Mouse (Mus musculus): ENCODE measurements at regions not wholly inside any gene's neighbourhood (a gene's known extent, or its start where the extent isn't known, plus 50 kb on each side); places are given as distances from the start of the nearest gene placed in this dataset.

DNA sequence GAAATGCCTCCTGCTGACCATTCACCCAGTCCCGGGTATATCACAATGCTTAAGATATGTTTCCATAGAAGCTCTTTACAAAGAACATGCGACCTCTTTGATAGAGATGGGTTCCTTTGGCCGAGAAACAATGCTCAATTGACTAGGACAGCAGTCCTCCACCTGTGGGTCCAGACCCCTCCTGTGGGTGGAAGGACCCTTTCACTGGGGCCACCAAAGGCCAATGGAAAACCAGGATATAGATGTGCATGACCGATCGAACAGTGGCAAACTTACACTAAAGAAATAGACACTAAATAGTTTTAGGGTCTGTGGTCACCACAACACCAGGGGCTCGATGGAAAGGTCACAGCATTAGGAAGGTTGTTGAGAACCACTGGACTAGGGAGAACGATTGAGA, 53.2 kb upstream of the Ezh2 start:
- DNase-seq, result peak; percentile 10 to 13
- WGBS, result 86% methylated on average over 7 of the region's 7 CpGs
- no peaks in the 10 kb centered on the region for H3K4me1 ChIP-seq (ENCODE audit: control insufficient read depth, insufficient read depth, low read length)

DNA sequence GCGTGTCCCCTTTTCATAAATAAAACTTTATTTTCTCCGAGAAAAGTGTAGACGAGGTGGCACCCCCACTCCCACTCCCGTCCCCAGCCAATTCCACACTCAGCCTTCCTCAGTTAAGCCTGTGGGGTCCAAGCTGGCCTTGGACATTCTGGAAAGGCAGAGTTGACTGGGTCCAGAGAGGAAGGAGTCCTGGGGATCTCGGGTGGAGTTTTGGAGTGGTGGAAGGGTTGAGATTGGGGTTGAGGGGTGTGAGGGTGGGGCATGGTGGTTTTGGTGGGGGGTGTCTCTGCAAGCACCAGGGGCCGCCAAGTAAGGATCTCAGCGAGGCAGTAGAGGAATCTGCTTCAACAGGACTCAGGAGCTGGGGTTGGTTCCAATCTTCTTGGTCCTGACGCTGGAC, 52.7 kb upstream of the Ezh2 start:
- TF ChIP-seq CTCF (IDR thresholded peaks at IDR 0.05; ENCODE audit: borderline replicate concordance, insufficient read depth, low read depth, low read length) (no peak), POLR2A (IDR thresholded peaks at IDR 0.05; ENCODE audit: borderline replicate concordance, insufficient read depth, low read length) (no peak)
- DNase-seq, result peak; percentile 12 to 20

More for the DNA sequence above, 53.2 kb upstream of the Ezh2 start:
- no peaks in the 10 kb centered on the region for H3K27me3 ChIP-seq (ENCODE audit: control insufficient read depth, insufficient read depth, low read length)
- no peak for TF ChIP-seq POLR2A (IDR thresholded peaks at IDR 0.05; ENCODE audit: borderline replicate concordance, insufficient read depth, low read length)
- TF ChIP-seq CTCF (IDR thresholded peaks at IDR 0.05; ENCODE audit: borderline replicate concordance, insufficient read depth, low read depth, low read length), result no peak
- H3K27ac ChIP-seq (ENCODE audit: insufficient read depth, low read length), result no peak overlapping the region
- H3K4me3 ChIP-seq (replicated peaks; ENCODE audit: insufficient read depth, low read depth, low read length), result no peak overlapping the region

DNA sequence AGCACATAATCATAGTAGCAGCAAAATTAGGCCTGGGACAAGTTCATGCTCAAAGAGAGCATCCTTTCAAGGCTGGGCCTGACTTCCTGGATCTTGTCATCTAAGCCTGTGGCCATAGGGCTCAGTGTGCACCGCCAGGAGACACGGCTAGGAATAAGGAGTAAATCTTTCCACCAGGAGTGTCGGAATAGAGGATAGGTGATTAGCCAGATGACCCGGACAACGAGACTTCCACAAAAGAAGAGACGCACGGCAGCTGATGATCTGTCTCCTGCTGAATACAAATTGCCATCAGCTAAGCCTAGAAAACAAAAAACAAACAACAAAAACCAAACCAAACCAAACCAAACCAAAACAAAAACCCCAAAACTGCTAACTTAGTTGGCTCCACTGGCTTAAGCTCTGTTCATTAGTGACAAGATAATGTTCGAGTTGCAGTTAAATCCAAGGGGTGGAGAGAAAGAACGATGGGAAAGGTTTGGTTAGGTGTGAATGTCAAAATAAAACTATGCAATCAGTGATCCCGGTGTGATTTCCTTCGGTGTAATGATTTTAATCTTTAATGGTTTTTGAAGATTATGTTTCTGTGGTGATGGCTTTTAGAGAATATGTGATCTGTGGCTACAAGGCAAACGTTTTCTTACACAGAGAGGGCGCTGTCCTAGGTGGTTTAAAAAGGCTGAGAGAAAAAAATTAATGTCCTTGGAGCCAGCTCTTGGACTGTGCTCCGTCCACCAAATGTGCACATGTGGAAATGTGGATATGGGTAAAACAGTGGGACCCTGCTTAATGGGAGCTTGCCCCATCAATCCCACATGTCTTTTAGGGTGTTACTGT, 51.8 kb upstream of the Ezh2 start:
- DNase-seq, result peak; percentile 12 to 20
- TF ChIP-seq CTCF (IDR thresholded peaks at IDR 0.05; ENCODE audit: borderline replicate concordance, insufficient read depth, low read depth, low read length) (no peak), POLR2A (IDR thresholded peaks at IDR 0.05; ENCODE audit: borderline replicate concordance, insufficient read depth, low read length) (no peak)
- 73% methylated on average over 14 of the region's 14 CpGs for WGBS

More for the DNA sequence above, 52.7 kb upstream of the Ezh2 start:
- Histone ChIP-seq H3K27me3 (ENCODE audit: control insufficient read depth, insufficient read depth, low read length) (no peaks in the 10 kb centered on the region), H3K27ac (ENCODE audit: insufficient read depth, low read length) (no peak overlapping the region), H3K4me1 (ENCODE audit: control insufficient read depth, insufficient read depth, low read length) (no peaks in the 10 kb centered on the region), H3K4me3 (replicated peaks; ENCODE audit: insufficient read depth, low read depth, low read length) (no peak overlapping the region)
- 82% methylated on average over 8 of the region's 8 CpGs for WGBS

DNA sequence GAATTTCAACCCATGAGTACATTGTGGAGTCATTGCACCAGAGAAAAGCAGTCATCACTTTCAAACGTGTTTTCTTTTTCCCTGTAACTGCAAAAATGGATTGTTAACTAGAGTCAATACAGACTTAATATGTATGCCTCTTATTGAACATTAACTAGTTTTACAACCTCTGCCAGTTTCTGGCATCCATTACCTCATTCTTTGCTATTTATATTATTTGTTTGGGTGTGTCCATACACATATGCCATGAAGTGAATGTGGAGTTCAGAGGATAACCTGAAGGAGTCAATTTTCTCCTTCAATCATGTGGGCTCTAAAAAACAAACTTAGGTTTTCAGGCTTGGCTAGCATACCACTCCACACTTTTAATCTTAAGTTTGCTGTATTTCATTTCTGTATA, 50.9 kb upstream of the Ezh2 start:
- Histone ChIP-seq H3K27ac (ENCODE audit: insufficient read depth, low read length) (no peak overlapping the region), H3K4me3 (replicated peaks; ENCODE audit: insufficient read depth, low read depth, low read length) (no peak overlapping the region), H3K4me1 (ENCODE audit: control insufficient read depth, insufficient read depth, low read length) (no peaks in the 10 kb centered on the region), H3K27me3 (ENCODE audit: control insufficient read depth, insufficient read depth, low read length) (no peaks in the 10 kb centered on the region)
- 75% methylated on average over 1 of the region's 1 CpGs for WGBS
- DNase-seq, result no peak
- TF ChIP-seq CTCF (IDR thresholded peaks at IDR 0.05; ENCODE audit: borderline replicate concordance, insufficient read depth, low read depth, low read length), result no peak
- TF ChIP-seq POLR2A (IDR thresholded peaks at IDR 0.05; ENCODE audit: borderline replicate concordance, insufficient read depth, low read length), result no peak

More for the DNA sequence above, 51.8 kb upstream of the Ezh2 start:
- no peak overlapping the region for H3K4me3 ChIP-seq (replicated peaks; ENCODE audit: insufficient read depth, low read depth, low read length)
- H3K27me3 ChIP-seq (ENCODE audit: control insufficient read depth, insufficient read depth, low read length), result no peaks in the 10 kb centered on the region
- H3K4me1 ChIP-seq (ENCODE audit: control insufficient read depth, insufficient read depth, low read length), result no peaks in the 10 kb centered on the region
- no peak overlapping the region for H3K27ac ChIP-seq (ENCODE audit: insufficient read depth, low read length)

Measured in cerebellum, adult 2 months (tissue).